Mouse (Mus musculus): ENCODE measurements around the gene Pxdn. TPM values are rescaled to one million over a fixed set of nuclear protein-coding genes. Genes with fewer than 3 reads are reported as not detected.

Pxdn gene
- total and polyA plus RNA-seq, 3 experiments, result 0.44 TPM; not detected in 2

- no peak for DNase-seq (ENCODE audit: low spot score)
- H3K4me1 ChIP-seq (ENCODE audit: insufficient read depth, low read depth, low read length), result no peaks in the 10 kb centered on the region
- peaks cover 68% of the 10 kb centered on the region for H3K9me3 ChIP-seq (replicated peaks)
- no peaks in the 10 kb centered on the region for H3K36me3 ChIP-seq (replicated peaks)
- TF ChIP-seq TAL1 (conservative IDR thresholded peaks at IDR 0.05; ENCODE audit: low read depth, low read length) (no peak), POLR2AphosphoS5 (IDR thresholded peaks at IDR 0.05; ENCODE audit: insufficient replicate concordance, low read depth, low read length) (no peak), CTCF (IDR thresholded peaks at IDR 0.05; ENCODE audit: low read depth, low read length) (no peak), GATA2 (IDR thresholded peaks at IDR 0.05; ENCODE audit: borderline replicate concordance, low read depth, low read length) (no peak), GATA1 (IDR thresholded peaks at IDR 0.05; ENCODE audit: borderline replicate concordance, low read length) (no peak)
- H3K27me3 ChIP-seq (ENCODE audit: insufficient read depth, low read length), result no peaks in the 10 kb centered on the region
- H3K4me3 ChIP-seq (ENCODE audit: low read depth, low read length), result no peak overlapping the region
- ATAC-seq (ENCODE audit: extremely low read depth, insufficient number of reproducible peaks, low FRiP score, poor library complexity, severe bottlenecking), result no peak
Measured at GRCm38 (mm10) chr12:29916807-29917206, 20.6 kb upstream of the Pxdn start.

- DNase-seq (ENCODE audit: low spot score) (no peak), ATAC-seq (ENCODE audit: extremely low read depth, insufficient number of reproducible peaks, low FRiP score, poor library complexity, severe bottlenecking) (no peak)
- H3K4me1 ChIP-seq (ENCODE audit: insufficient read depth, low read depth, low read length), result no peaks in the 10 kb centered on the region
- no peaks in the 10 kb centered on the region for H3K36me3 ChIP-seq (replicated peaks)
- TF ChIP-seq POLR2AphosphoS5 (IDR thresholded peaks at IDR 0.05; ENCODE audit: insufficient replicate concordance, low read depth, low read length) (no peak), TAL1 (conservative IDR thresholded peaks at IDR 0.05; ENCODE audit: low read depth, low read length) (no peak), GATA2 (IDR thresholded peaks at IDR 0.05; ENCODE audit: borderline replicate concordance, low read depth, low read length) (no peak), GATA1 (IDR thresholded peaks at IDR 0.05; ENCODE audit: borderline replicate concordance, low read length) (no peak), CTCF (IDR thresholded peaks at IDR 0.05; ENCODE audit: low read depth, low read length) (no peak)
- H3K4me3 ChIP-seq (ENCODE audit: low read depth, low read length), result no peak overlapping the region
- H3K9me3 ChIP-seq (replicated peaks), result peaks cover 66% of the 10 kb centered on the region
- H3K27me3 ChIP-seq (ENCODE audit: insufficient read depth, low read length), result no peaks in the 10 kb centered on the region; the same call in 1 of the 2 replicates
Measured at GRCm38 (mm10) chr12:29920298-29920697, 17.1 kb upstream of the Pxdn start.

GRCm38 (mm10) chr12:29921481-29921880 is 15.9 kb upstream of the Pxdn start:
- Histone ChIP-seq H3K4me1 (ENCODE audit: insufficient read depth, low read depth, low read length) (no peaks in the 10 kb centered on the region), H3K27me3 (ENCODE audit: insufficient read depth, low read length) (no peaks in the 10 kb centered on the region; the same call in 1 of the 2 replicates), H3K9me3 (replicated peaks) (peaks cover 72% of the 10 kb centered on the region), H3K36me3 (replicated peaks) (no peaks in the 10 kb centered on the region), H3K4me3 (ENCODE audit: low read depth, low read length) (no peak overlapping the region)
- no peak for DNase-seq (ENCODE audit: low spot score)
- TF ChIP-seq GATA2 (IDR thresholded peaks at IDR 0.05; ENCODE audit: borderline replicate concordance, low read depth, low read length) (no peak), GATA1 (IDR thresholded peaks at IDR 0.05; ENCODE audit: borderline replicate concordance, low read length) (no peak), CTCF (IDR thresholded peaks at IDR 0.05; ENCODE audit: low read depth, low read length) (no peak)
- ATAC-seq (ENCODE audit: extremely low read depth, insufficient number of reproducible peaks, low FRiP score, poor library complexity, severe bottlenecking), result no peak

- no peak for DNase-seq (ENCODE audit: low spot score)
- no peaks in the 10 kb centered on the region for H3K36me3 ChIP-seq (replicated peaks)
Measured at GRCm38 (mm10) chr12:29926896-29927295, 10.5 kb upstream of the Pxdn start.

GRCm38 (mm10) chr12:29930591-29930990 is 6.8 kb upstream of the Pxdn start:
- no peaks in the 10 kb centered on the region for H3K4me1 ChIP-seq (ENCODE audit: insufficient read depth, low read depth, low read length)
- DNase-seq (ENCODE audit: low spot score) (no peak), ATAC-seq (ENCODE audit: extremely low read depth, insufficient number of reproducible peaks, low FRiP score, poor library complexity, severe bottlenecking) (no peak)
- no peaks in the 10 kb centered on the region for H3K36me3 ChIP-seq (replicated peaks)
- TF ChIP-seq GATA2 (IDR thresholded peaks at IDR 0.05; ENCODE audit: borderline replicate concordance, low read depth, low read length) (no peak), POLR2AphosphoS5 (IDR thresholded peaks at IDR 0.05; ENCODE audit: insufficient replicate concordance, low read depth, low read length) (no peak), CTCF (IDR thresholded peaks at IDR 0.05; ENCODE audit: low read depth, low read length) (no peak), TAL1 (conservative IDR thresholded peaks at IDR 0.05; ENCODE audit: low read depth, low read length) (no peak), GATA1 (IDR thresholded peaks at IDR 0.05; ENCODE audit: borderline replicate concordance, low read length) (no peak)
- peaks cover 66% of the 10 kb centered on the region for H3K9me3 ChIP-seq (replicated peaks)
- no peaks in the 10 kb centered on the region for H3K27me3 ChIP-seq (ENCODE audit: insufficient read depth, low read length)
- H3K4me3 ChIP-seq (ENCODE audit: low read depth, low read length), result no peak overlapping the region

More at GRCm38 (mm10) chr12:29926896-29927295, 10.5 kb upstream of the Pxdn start:
- Histone ChIP-seq H3K9me3 (replicated peaks) (peaks cover 60% of the 10 kb centered on the region), H3K4me3 (ENCODE audit: low read depth, low read length) (no peak overlapping the region), H3K27me3 (ENCODE audit: insufficient read depth, low read length) (no peaks in the 10 kb centered on the region; the same call in 1 of the 2 replicates), H3K4me1 (ENCODE audit: insufficient read depth, low read depth, low read length) (no peaks in the 10 kb centered on the region)
- ATAC-seq (ENCODE audit: extremely low read depth, insufficient number of reproducible peaks, low FRiP score, poor library complexity, severe bottlenecking), result no peak
- no peak for TF ChIP-seq CTCF (IDR thresholded peaks at IDR 0.05; ENCODE audit: low read depth, low read length)
- TF ChIP-seq TAL1 (conservative IDR thresholded peaks at IDR 0.05; ENCODE audit: low read depth, low read length), result no peak
- TF ChIP-seq POLR2AphosphoS5 (IDR thresholded peaks at IDR 0.05; ENCODE audit: insufficient replicate concordance, low read depth, low read length), result no peak

GRCm38 (mm10) chr12:29932951-29933350 is 4.5 kb upstream of the Pxdn start:
- no peak overlapping the region for H3K4me3 ChIP-seq (ENCODE audit: low read depth, low read length)
- H3K9me3 ChIP-seq (replicated peaks), result peaks cover 67% of the 10 kb centered on the region
- ATAC-seq (ENCODE audit: extremely low read depth, insufficient number of reproducible peaks, low FRiP score, poor library complexity, severe bottlenecking), result no peak
- no peaks in the 10 kb centered on the region for H3K4me1 ChIP-seq (ENCODE audit: insufficient read depth, low read depth, low read length)
- TF ChIP-seq CTCF (IDR thresholded peaks at IDR 0.05; ENCODE audit: low read depth, low read length) (no peak), GATA1 (IDR thresholded peaks at IDR 0.05; ENCODE audit: borderline replicate concordance, low read length) (no peak), TAL1 (conservative IDR thresholded peaks at IDR 0.05; ENCODE audit: low read depth, low read length) (no peak), GATA2 (IDR thresholded peaks at IDR 0.05; ENCODE audit: borderline replicate concordance, low read depth, low read length) (no peak), POLR2AphosphoS5 (IDR thresholded peaks at IDR 0.05; ENCODE audit: insufficient replicate concordance, low read depth, low read length) (no peak)
- DNase-seq (ENCODE audit: low spot score), result no peak
- H3K27me3 ChIP-seq (ENCODE audit: insufficient read depth, low read length), result no peaks in the 10 kb centered on the region
- no peaks in the 10 kb centered on the region for H3K36me3 ChIP-seq (replicated peaks)

- Histone ChIP-seq H3K27me3 (ENCODE audit: insufficient read depth, low read length) (no peaks in the 10 kb centered on the region), H3K4me1 (ENCODE audit: insufficient read depth, low read depth, low read length) (no peaks in the 10 kb centered on the region), H3K9me3 (replicated peaks) (peaks cover 68% of the 10 kb centered on the region), H3K36me3 (replicated peaks) (no peaks in the 10 kb centered on the region), H3K4me3 (ENCODE audit: low read depth, low read length) (no peak overlapping the region)
- no peak for DNase-seq (ENCODE audit: low spot score)
- no peak for TF ChIP-seq GATA1 (IDR thresholded peaks at IDR 0.05; ENCODE audit: borderline replicate concordance, low read length)
- TF ChIP-seq TAL1 (conservative IDR thresholded peaks at IDR 0.05; ENCODE audit: low read depth, low read length), result no peak
- no peak for TF ChIP-seq GATA2 (IDR thresholded peaks at IDR 0.05; ENCODE audit: borderline replicate concordance, low read depth, low read length)
- TF ChIP-seq CTCF (IDR thresholded peaks at IDR 0.05; ENCODE audit: low read depth, low read length), result no peak
- TF ChIP-seq POLR2AphosphoS5 (IDR thresholded peaks at IDR 0.05; ENCODE audit: insufficient replicate concordance, low read depth, low read length), result no peak
- no peak for ATAC-seq (ENCODE audit: extremely low read depth, insufficient number of reproducible peaks, low FRiP score, poor library complexity, severe bottlenecking)
Measured at GRCm38 (mm10) chr12:29933501-29933900, 3.9 kb upstream of the Pxdn start.

All from G1E (cell line).